Mouse (Mus musculus): Measurements from ENCODE around the gene Gm20388. TPM values are rescaled to one million over a fixed set of nuclear protein-coding genes. Genes with fewer than 3 reads are reported as not detected.

Gm20388 gene
- polyA plus RNA-seq, 1 experiment from 2014 or later: not detected

GRCm38 (mm10) chr8:122284203-122284658 is 2373.6 kb downstream of the Gm20388 start:
- Histone ChIP-seq H3K4me1 (replicated peaks; ENCODE audit: control insufficient read depth, insufficient read depth, low read length) (peaks cover 22% of the 10 kb centered on the region), H3K4me2 (replicated peaks) (peak overlapping the region; percentile 98), H3K27me3 (ENCODE audit: control insufficient read depth, insufficient read depth, low read length) (no peaks in the 10 kb centered on the region), H3K36me3 (replicated peaks; ENCODE audit: control insufficient read depth, insufficient read depth) (no peaks in the 10 kb centered on the region), H3K9me3 (ENCODE audit: control insufficient read depth, low read length) (no peaks in the 10 kb centered on the region), H3K9ac (peak overlapping the region; percentile 75), H3K27ac (peak overlapping the region; percentile 76), H3K4me3 (replicated peaks; ENCODE audit: low read length) (peak overlapping the region; percentile 60)
- WGBS: under 1% methylated on average over 33 of the region's 33 CpGs
- peak; percentile 50 for DNase-seq (ENCODE audit: low spot score)
- ATAC-seq (ENCODE audit: low FRiP score): no peak

- ATAC-seq (ENCODE audit: low FRiP score) (no peak), DNase-seq (ENCODE audit: low spot score) (no peak)
- no peaks in the 10 kb centered on the region for H3K36me3 ChIP-seq (replicated peaks; ENCODE audit: control insufficient read depth, insufficient read depth)
- H3K4me1 ChIP-seq (replicated peaks; ENCODE audit: control insufficient read depth, insufficient read depth, low read length): peaks cover 22% of the 10 kb centered on the region
- peak overlapping the region; percentile 76 for H3K27ac ChIP-seq
- no peaks in the 10 kb centered on the region for H3K9me3 ChIP-seq (ENCODE audit: control insufficient read depth, low read length)
- WGBS: 4% methylated on average over 21 of the region's 21 CpGs
- H3K4me3 ChIP-seq (replicated peaks; ENCODE audit: low read length): peak overlapping the region; percentile 60
- peak overlapping the region; percentile 98 for H3K4me2 ChIP-seq (replicated peaks)
- peak overlapping the region; percentile 75 for H3K9ac ChIP-seq
- H3K27me3 ChIP-seq (ENCODE audit: control insufficient read depth, insufficient read depth, low read length): no peaks in the 10 kb centered on the region
These were observed 2374.1 kb downstream of the Gm20388 start for GRCm38 (mm10) chr8:122284659-122285261.

GRCm38 (mm10) chr8:122285727-122286126 is 2375.1 kb downstream of the Gm20388 start:
- Histone ChIP-seq H3K4me2 (replicated peaks) (no peak overlapping the region), H3K27me3 (ENCODE audit: control insufficient read depth, insufficient read depth, low read length) (no peaks in the 10 kb centered on the region), H3K4me1 (replicated peaks; ENCODE audit: control insufficient read depth, insufficient read depth, low read length) (peaks cover 22% of the 10 kb centered on the region), H3K4me3 (replicated peaks; ENCODE audit: low read length) (no peak overlapping the region), H3K27ac (no peak overlapping the region), H3K9ac (no peak overlapping the region), H3K9me3 (ENCODE audit: control insufficient read depth, low read length) (no peaks in the 10 kb centered on the region), H3K36me3 (replicated peaks; ENCODE audit: control insufficient read depth, insufficient read depth) (no peaks in the 10 kb centered on the region)
- 60% methylated on average over 6 of the region's 6 CpGs for WGBS
- DNase-seq (ENCODE audit: low spot score): no peak
- no peak for ATAC-seq (ENCODE audit: low FRiP score)

DNA sequence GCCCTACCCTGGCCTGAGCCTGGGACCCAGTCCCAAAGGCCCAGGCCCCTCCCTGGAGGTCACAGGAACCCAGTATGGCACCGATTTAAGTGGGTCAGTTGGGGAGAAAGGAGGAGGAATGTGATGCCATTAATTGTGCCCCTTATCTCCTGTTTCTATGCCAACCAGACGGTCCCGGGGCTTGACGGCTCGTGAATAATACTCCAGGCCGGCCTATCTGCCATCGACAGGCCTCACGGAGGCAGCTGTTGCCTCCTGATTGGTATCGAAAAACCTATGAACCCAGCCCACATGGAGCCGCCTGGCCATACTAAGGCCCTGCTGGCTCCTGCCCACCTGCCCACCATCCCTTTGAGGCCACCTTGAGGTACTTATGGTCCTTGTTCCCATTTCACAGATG is 2376.3 kb downstream of the Gm20388 start:
- 67% methylated on average over 10 of the region's 10 CpGs for WGBS
- Histone ChIP-seq H3K4me3 (replicated peaks; ENCODE audit: low read length) (no peak overlapping the region), H3K9ac (no peak overlapping the region), H3K4me1 (replicated peaks; ENCODE audit: control insufficient read depth, insufficient read depth, low read length) (peaks cover 22% of the 10 kb centered on the region), H3K4me2 (replicated peaks) (no peak overlapping the region), H3K36me3 (replicated peaks; ENCODE audit: control insufficient read depth, insufficient read depth) (no peaks in the 10 kb centered on the region), H3K27ac (no peak overlapping the region), H3K27me3 (ENCODE audit: control insufficient read depth, insufficient read depth, low read length) (no peaks in the 10 kb centered on the region), H3K9me3 (ENCODE audit: control insufficient read depth, low read length) (no peaks in the 10 kb centered on the region)
- no peak for DNase-seq (ENCODE audit: low spot score)
- ATAC-seq (ENCODE audit: low FRiP score): no peak

DNA sequence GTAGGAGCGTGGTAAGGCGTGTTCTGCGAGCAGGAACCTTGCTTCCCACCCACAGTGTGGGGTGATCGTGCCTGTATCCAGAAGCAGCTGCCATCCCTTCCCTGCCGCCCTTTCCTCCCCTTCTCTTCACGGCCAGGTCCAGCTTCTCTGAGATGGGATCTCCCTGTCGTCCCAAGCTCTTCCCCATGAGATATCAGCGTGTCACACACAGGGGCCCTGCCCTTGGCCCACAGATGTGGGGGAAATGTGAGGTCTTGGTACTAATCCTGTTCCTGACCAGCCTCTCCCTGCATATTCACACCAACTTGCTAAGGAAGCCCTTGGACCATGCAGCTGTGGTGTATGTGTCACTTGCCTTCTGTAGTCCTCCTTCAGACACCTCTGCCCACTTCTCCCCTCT is 2377.1 kb downstream of the Gm20388 start:
- H3K9ac ChIP-seq: no peak overlapping the region
- H3K4me3 ChIP-seq (replicated peaks; ENCODE audit: low read length): no peak overlapping the region
- H3K27ac ChIP-seq: no peak overlapping the region
- no peaks in the 10 kb centered on the region for H3K9me3 ChIP-seq (ENCODE audit: control insufficient read depth, low read length)
- ATAC-seq (ENCODE audit: low FRiP score): no peak
- H3K4me1 ChIP-seq (replicated peaks; ENCODE audit: control insufficient read depth, insufficient read depth, low read length): peaks cover 22% of the 10 kb centered on the region
- H3K4me2 ChIP-seq (replicated peaks): no peak overlapping the region
- H3K27me3 ChIP-seq (ENCODE audit: control insufficient read depth, insufficient read depth, low read length): no peaks in the 10 kb centered on the region
- DNase-seq (ENCODE audit: low spot score): no peak
- 85% methylated on average over 8 of the region's 8 CpGs for WGBS
- no peaks in the 10 kb centered on the region for H3K36me3 ChIP-seq (replicated peaks; ENCODE audit: control insufficient read depth, insufficient read depth)

DNA sequence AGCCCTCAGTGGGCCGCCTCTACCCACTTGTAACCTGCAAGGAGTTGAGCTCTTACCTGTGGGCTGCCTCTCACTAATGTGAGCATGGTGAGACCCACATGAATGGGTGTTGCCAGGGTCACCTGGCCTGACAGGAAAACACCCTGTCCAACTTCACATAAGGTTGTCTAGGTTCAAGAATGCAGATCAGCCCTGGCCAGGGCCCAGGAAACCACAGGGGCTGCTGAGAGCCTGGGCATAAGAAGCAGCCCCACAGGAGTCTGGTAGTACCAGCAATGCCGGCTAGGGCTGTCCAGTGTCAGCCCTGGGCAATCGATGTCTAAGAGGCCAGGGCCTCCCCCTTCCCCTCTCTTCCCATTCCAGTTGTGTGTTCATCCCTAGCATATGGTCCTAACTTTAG is 2377.7 kb downstream of the Gm20388 start:
- Histone ChIP-seq H3K36me3 (replicated peaks; ENCODE audit: control insufficient read depth, insufficient read depth) (no peaks in the 10 kb centered on the region), H3K27ac (no peak overlapping the region), H3K9me3 (ENCODE audit: control insufficient read depth, low read length) (no peaks in the 10 kb centered on the region), H3K4me3 (replicated peaks; ENCODE audit: low read length) (no peak overlapping the region), H3K4me1 (replicated peaks; ENCODE audit: control insufficient read depth, insufficient read depth, low read length) (peaks cover 16% of the 10 kb centered on the region), H3K27me3 (ENCODE audit: control insufficient read depth, insufficient read depth, low read length) (no peaks in the 10 kb centered on the region), H3K9ac (no peak overlapping the region), H3K4me2 (replicated peaks) (no peak overlapping the region)
- no peak for DNase-seq (ENCODE audit: low spot score)
- no peak for ATAC-seq (ENCODE audit: low FRiP score)
- WGBS: 76% methylated on average over 3 of the region's 3 CpGs

DNA sequence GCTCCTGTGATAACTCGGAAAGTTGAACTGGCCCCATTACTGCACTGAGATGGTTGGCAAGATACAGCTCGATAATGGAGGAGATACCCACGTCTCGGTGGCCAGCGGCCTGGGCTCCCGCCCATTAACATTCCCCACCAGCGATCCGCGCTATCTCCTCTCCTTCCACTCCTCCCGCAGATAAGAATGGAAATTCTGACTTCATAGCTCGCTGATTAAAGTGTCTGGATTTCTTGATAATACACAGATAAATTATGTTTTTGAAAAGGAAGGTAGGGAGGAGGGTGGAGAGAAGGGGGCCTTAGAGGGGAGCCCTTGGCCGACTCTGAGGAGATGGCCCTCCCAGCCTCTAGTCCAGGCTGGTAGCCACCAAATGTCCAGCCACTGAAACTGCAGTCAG is 2380.4 kb downstream of the Gm20388 start:
- DNase-seq (ENCODE audit: low spot score): no peak
- Histone ChIP-seq H3K9me3 (ENCODE audit: control insufficient read depth, low read length) (no peaks in the 10 kb centered on the region), H3K27me3 (ENCODE audit: control insufficient read depth, insufficient read depth, low read length) (no peaks in the 10 kb centered on the region), H3K4me2 (replicated peaks) (no peak overlapping the region), H3K9ac (no peak overlapping the region), H3K36me3 (replicated peaks; ENCODE audit: control insufficient read depth, insufficient read depth) (no peaks in the 10 kb centered on the region), H3K27ac (no peak overlapping the region; the same call in 1 of the 2 replicates), H3K4me1 (replicated peaks; ENCODE audit: control insufficient read depth, insufficient read depth, low read length) (0 out of 2 replicates have a peak, but pooled peaks cover 2% of the 10 kb centered on the region), H3K4me3 (replicated peaks; ENCODE audit: low read length) (no peak overlapping the region)
- no peak for ATAC-seq (ENCODE audit: low FRiP score)
- WGBS: 70% methylated on average over 12 of the region's 12 CpGs

DNA sequence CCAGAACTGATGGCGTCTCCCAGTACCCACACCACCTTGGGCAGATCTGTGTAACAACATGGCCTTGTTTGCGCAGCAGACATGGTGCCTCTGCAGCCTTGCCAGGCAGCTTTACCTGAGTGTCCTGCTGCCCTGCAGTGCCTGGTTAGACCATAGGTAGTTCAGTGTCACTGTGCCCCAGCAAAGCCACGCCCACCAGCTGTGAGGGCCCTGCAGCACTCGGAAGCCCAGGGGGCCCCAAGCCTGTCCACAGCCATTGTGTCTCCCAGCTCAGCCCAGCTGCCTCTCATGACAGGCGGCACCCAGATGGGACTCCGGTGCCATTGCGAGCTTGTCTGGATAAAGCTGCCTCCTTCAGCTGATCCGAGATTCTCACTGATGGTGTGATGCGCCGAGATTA is 2380.9 kb downstream of the Gm20388 start:
- no peak for ATAC-seq (ENCODE audit: low FRiP score)
- WGBS: 30% methylated on average over 10 of the region's 10 CpGs
- H3K27me3 ChIP-seq (ENCODE audit: control insufficient read depth, insufficient read depth, low read length): no peaks in the 10 kb centered on the region
- peaks cover 7% of the 10 kb centered on the region; the same call in 1 of the 2 replicates for H3K4me1 ChIP-seq (replicated peaks; ENCODE audit: control insufficient read depth, insufficient read depth, low read length)
- H3K4me2 ChIP-seq (replicated peaks): no peak overlapping the region
- H3K9me3 ChIP-seq (ENCODE audit: control insufficient read depth, low read length): no peaks in the 10 kb centered on the region
- 0 out of 2 replicates have a peak overlapping the region, but pooled peaks have one; percentile 26 for H3K9ac ChIP-seq
- DNase-seq (ENCODE audit: low spot score): no peak
- H3K36me3 ChIP-seq (replicated peaks; ENCODE audit: control insufficient read depth, insufficient read depth): no peaks in the 10 kb centered on the region
- H3K27ac ChIP-seq: no peak overlapping the region; the same call in 1 of the 2 replicates
- H3K4me3 ChIP-seq (replicated peaks; ENCODE audit: low read length): no peak overlapping the region

GRCm38 (mm10) chr8:122293484-122293883 is 2382.8 kb downstream of the Gm20388 start:
- H3K4me1 ChIP-seq (replicated peaks; ENCODE audit: control insufficient read depth, insufficient read depth, low read length): peaks cover 7% of the 10 kb centered on the region; the same call in 1 of the 2 replicates
- H3K27ac ChIP-seq: no peak overlapping the region
- no peaks in the 10 kb centered on the region for H3K27me3 ChIP-seq (ENCODE audit: control insufficient read depth, insufficient read depth, low read length)
- H3K4me2 ChIP-seq (replicated peaks): no peak overlapping the region
- 77% methylated on average over 8 of the region's 10 CpGs for WGBS
- no peaks in the 10 kb centered on the region for H3K36me3 ChIP-seq (replicated peaks; ENCODE audit: control insufficient read depth, insufficient read depth)
- no peak overlapping the region for H3K9ac ChIP-seq
- ATAC-seq (ENCODE audit: low FRiP score) (no peak), DNase-seq (ENCODE audit: low spot score) (no peak)
- H3K4me3 ChIP-seq (replicated peaks; ENCODE audit: low read length): no peak overlapping the region
- no peaks in the 10 kb centered on the region for H3K9me3 ChIP-seq (ENCODE audit: control insufficient read depth, low read length)
